Mouse (Mus musculus) c-Kit-negative CD71-positive TER-119-positive erythroid progenitor cells, embryonic 14.5 days (primary cell): Measurements from ENCODE around the gene Tmem238.

Source experiments
- DNase-seq: peaks from one replicate; pipeline ENCODE4 v3.0.0-alpha.2; 2013; ENCODE audit warnings: low read depth, low spot score

The Tmem238 gene

DNA sequence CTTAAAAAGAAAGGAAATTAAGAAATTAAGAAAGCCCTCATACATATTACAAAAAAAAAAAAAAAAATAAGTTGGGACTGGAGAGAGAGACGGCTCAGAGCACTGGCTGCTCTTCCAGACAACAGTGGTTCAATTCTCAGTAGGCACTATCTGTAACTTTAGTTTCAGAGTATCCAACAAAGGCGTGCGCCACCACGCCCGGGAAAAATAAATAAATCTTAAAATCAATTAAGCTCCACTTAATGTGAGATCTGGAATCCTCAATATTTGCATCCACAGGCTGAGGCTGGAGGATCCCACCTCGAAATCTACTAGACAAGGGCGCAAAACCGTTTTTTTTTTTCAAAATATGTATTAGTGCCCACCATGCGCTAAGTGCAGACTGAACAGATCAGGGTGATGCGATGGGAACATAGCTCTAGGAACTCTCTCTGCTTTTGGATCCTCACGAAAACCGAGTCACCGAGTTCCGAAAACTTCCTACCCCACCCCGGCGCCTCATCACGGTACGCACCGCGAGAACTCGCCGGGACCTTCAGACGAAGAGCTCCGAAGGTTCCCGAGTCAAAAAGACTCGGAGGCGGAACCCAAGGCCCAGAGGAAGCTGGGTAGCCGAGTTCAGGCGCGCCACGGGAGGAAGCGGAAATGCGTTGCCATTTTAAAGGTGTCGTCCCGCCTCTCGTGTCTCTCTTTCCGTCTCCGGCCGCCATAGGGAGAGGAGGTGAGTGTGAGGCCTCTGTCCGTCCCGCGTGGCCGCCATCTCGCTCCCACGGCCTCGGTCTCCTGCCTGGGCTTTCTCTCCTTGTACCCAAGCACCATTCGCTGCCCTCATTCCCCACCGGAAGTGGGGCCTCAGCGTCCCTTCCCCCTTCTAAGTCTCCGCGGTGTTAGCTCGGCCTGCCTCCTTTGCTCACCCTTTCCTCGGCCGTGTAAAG, 3.1 kb upstream of the Tmem238 start, which contains the start of gene Rpl28:
Gene Rpl28, plus strand, starts transcription at position 597 of the 935 bp plus-strand sequence.
- DNase-seq, result peak; percentile 90

GRCm38 (mm10) chr7:4788499-4789435, 689 bp downstream of the Tmem238 start:
- DNase-seq, result no peak

- no peak for DNase-seq
These were observed 5.7 kb downstream of the Tmem238 start for GRCm38 (mm10) chr7:4783667-4784268.

DNA sequence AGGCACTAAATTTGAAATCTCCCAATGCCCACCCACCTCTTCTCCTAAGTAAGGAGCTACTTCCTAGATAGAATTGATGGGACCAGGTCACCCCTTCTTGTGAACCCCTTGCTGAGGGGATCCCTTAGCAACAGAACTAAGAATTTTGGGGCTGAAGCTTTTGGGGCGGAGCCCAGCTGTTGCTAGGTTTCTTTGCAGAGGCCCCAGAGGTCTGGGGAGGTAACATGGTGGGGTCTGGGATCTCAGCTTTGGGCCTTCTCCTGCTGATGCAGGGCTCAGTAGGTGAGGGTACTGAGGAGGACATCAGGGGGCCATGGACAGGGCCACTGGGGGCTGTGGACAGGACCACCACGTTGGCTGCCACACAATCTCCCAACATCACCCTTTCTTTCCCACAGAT, 6.7 kb downstream of the Tmem238 start, which contains the start of the genes Il11 and Tmem190:
Gene Il11, minus strand, starts transcription at position 101 of the 400 bp plus-strand sequence.
Gene Tmem190, plus strand, starts transcription at position 179 of the 400 bp plus-strand sequence.
- DNase-seq, result no peak

GRCm38 (mm10) chr7:4782130-4782529, 7.3 kb downstream of the Tmem238 start:
- DNase-seq, result no peak

DNA sequence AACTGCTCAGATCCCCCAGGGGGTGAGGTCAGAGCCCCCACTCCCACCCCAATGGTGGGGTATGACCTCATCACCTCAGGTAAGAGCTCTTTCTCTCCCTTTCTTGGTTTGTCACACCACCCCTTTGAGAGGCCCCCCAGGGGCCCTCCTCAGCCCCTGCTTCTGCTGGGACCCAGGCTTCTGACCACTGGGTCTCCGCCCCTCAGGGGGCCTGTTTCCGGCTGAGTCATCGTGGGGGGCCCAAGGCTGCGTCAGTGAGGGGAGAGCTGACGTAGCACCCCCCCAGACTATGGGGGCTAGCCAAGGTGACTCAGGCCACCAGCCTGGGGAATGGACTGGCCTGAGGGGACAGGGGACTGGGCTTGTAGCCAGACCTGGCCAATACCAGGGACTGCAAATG, 9.5 kb downstream of the Tmem238 start:
- no peak for DNase-seq

GRCm38 (mm10) chr7:4777851-4778637, 11.4 kb downstream of the Tmem238 start:
- no peak for DNase-seq

DNA sequence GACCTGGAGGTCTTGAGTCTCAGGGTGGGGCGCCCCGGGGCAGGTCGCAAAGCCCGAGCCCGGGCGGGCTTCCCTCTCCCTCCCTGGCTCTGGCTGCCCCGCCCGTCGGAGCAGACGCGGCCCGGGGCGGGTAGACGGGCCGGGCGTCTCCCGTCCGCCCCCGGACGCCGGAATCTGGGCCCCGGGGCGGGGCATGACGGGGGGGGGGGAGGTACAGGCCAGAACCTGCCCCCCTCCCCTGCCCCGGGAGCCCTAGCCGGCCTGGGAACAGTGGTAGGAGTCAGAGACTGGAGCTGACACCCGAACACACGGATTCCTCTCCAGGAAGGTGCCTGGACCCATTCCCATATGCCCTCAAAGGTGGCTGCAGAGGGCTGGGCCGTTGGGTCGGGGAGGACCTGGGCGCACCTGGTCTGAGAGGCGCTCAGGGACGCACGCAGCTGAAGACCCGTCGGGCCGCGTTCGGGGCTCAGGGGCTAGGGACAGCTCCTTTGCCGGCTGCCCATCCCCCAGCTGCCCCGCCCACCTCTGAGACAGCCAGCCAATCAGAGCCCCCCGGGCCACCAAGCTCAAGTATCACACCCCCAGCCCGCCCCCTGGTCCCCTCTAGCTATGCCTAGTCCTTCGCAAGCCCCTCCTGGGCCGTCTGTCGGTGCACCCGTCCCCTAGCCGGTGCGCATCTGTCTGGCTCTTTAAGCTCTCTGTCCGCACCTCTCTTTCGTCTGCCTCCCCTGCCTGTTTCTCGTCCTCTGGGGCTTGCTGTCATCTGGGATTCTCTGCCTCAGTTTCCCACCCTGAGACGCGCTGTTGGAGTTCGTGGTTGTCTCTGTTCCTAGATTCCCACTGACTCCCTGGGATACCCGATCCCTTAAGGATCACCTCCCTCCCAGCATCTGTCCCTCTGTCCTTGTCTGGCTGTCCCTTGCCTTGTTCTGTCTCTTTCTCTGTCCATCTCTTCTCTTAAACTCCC, 12.3 kb downstream of the Tmem238 start:
- DNase-seq, result no peak

DNA sequence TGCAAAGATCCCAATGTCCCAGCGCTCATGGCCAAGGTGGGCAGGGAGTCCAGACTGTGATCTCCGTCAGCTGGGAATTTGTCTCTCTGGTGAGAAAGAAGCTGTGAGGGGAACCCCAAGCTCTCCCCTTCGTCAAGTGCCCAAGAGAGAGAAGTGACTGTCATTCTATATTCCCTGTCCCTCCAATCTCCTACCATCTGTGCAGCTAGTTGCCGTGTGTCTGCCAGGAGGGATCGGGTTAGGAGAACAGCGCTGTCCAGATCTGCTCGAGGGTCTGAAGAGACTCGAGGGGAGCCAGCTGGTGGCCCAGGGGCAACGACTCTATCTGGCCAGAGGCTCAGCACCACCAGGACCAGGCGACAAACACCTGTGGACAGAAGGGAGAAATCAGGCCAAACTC, 13.3 kb downstream of the Tmem238 start:
- DNase-seq, result no peak

GRCm38 (mm10) chr7:4771202-4771601, 18.3 kb downstream of the Tmem238 start, which contains the start of gene Fam71e2:
Gene Fam71e2 (minus strand): TSS chr7:4771302.
- DNase-seq, result no peak

DNA sequence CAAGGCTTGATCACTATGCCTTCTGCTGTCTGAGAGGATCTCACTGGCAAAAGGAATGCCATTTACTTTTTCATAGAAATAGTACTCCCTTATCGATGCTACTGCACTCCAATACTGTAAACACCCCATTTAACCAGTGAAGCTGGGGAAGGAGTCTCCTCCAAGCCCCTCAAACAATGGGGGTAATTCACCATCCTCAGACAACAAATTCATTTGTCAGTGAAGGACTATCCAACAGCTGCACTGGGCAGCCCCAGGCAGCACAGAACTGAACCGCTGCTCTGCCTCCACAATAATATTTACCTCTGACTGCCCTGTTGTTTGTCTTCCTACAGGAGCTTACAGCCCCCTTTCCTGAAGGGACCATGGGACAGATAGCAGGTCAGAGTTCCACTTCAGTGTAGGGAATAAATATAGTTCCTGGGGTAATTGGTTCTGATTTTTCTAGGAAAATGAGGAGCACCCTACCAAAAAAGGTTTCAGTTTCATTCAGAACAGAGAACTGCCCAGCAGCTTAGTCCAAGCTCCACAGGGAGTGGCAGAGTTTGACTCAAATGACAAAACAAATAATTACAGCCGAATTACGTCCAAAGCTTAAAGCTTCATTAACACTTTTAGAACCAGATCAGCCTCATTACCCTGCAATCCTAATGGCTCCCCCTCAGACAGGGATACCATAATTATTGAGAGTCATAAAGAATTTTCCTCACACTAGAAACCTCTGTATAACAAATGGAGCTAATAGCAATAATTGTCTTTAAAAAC, 24.3 kb downstream of the Tmem238 start:
- DNase-seq, result no peak

DNA sequence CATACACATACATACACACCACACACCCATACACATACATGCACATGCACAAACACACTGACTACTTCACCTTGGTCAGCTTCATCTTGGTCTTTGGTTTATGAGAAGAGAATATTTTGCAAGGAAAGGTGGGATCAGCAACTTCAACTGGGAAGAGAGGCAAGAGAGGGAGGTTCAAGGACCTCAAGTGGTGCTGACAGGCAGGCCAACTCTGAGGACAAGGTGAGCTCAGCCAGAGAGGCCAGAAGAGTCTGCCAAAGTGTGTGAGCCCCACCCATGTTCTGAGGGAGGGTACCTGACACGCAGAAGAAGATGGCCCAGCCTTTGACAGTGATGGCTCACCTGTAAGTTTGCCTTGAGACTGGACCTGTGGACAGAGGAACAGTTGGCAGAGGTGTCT, 29.8 kb downstream of the Tmem238 start:
- DNase-seq, result no peak

GRCm38 (mm10) chr7:4752821-4753570, 36.5 kb downstream of the Tmem238 start, which contains the start of gene Cox6b2:
Gene Cox6b2 (minus strand): TSS chr7:4753094.
- DNase-seq, result peak; percentile 71

DNA sequence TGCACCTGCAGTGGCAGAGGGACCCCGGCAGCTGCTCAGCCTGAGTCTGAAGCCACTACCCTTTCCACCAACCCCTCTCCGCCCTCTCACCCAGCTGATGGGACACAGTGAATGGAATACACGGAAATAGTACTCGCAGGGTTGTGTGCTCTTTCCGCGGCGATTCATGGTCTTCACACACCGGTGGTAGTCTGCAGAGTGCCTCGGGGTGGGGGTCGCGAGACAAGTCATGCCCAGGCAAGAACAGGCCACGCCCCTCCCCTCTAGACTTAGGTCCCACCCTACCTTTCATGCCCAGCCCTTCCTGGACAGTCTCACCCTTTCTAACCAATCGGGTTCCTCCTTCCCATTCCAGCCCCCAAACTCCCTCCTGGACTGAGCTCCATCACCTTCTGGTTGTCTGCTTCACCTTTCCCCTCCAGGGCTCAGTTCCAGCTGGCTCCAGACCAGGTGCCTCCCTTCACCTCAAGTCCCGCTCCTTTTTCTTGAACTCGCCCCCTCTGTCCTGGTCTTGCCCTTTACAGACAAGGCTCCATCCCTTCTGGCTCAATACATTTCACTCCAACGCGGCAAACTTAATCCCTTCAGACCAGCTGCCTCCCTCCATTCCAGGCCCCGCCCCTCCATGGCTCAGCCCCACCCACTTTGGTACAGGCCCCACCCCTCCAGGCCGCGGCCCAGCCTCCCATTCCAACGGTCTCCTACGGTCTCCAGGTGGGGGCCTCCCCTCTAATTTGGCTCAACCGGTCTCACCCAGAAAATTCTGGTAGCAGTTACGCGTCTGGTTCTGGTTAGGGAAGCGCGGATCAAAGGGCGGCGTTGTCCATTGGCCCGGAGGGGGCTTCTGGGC, 37.3 kb downstream of the Tmem238 start:
- DNase-seq, result peak; percentile 74

- no peak for DNase-seq
These were observed 40.3 kb downstream of the Tmem238 start for GRCm38 (mm10) chr7:4749169-4749568.

GRCm38 (mm10) chr7:4748321-4748720, 41.1 kb downstream of the Tmem238 start:
- DNase-seq, result no peak
